Mouse (Mus musculus): ENCODE measurements at regions not wholly inside any gene's neighbourhood (a gene's known extent, or its start where the extent isn't known, plus 50 kb on each side); places are given as distances from the start of the nearest gene placed in this dataset.
A peak's percentile ranks its signal among the peaks of the same experiment; 100 is the strongest.

- no peak for DNase-seq (ENCODE audit: low spot score in 2 of 2)
These were observed 263.5 kb upstream of the 4930535I16Rik start for GRCm38 (mm10) chr4:124181335-124181734.

- no peak for DNase-seq (ENCODE audit: low spot score in 2 of 2)
These were observed 260.7 kb upstream of the 4930535I16Rik start for GRCm38 (mm10) chr4:124178401-124179018.

GRCm38 (mm10) chr4:124175531-124175930 lies 257.7 kb upstream of the 4930535I16Rik start:
- no peak for DNase-seq (ENCODE audit: low spot score in 2 of 2)

GRCm38 (mm10) chr4:124154627-124155026 lies 236.8 kb upstream of the 4930535I16Rik start:
- no peak for DNase-seq (ENCODE audit: low spot score in 2 of 2)

GRCm38 (mm10) chr4:124149771-124150451 lies 232.1 kb upstream of the 4930535I16Rik start:
- no peak for DNase-seq (ENCODE audit: low spot score in 2 of 2)

- no peak for DNase-seq (ENCODE audit: low spot score in 2 of 2)
These were observed 231.2 kb upstream of the 4930535I16Rik start for GRCm38 (mm10) chr4:124149037-124149436.

- no peak for DNase-seq (ENCODE audit: low spot score in 2 of 2)
These were observed 229.5 kb upstream of the 4930535I16Rik start for GRCm38 (mm10) chr4:124147276-124147675.

- DNase-seq (ENCODE audit: low spot score in 2 of 2), result no peak
These were observed 228.3 kb upstream of the 4930535I16Rik start for GRCm38 (mm10) chr4:124146135-124146534.

- no peak for DNase-seq (ENCODE audit: low spot score in 2 of 2)
These were observed 225.8 kb upstream of the 4930535I16Rik start for GRCm38 (mm10) chr4:124143630-124144029.

- no peak for DNase-seq (ENCODE audit: low spot score in 2 of 2)
These were observed 225.4 kb upstream of the 4930535I16Rik start for GRCm38 (mm10) chr4:124143226-124143625.

- peak; percentile 47 to 78 for DNase-seq (ENCODE audit: low spot score in 2 of 2)
These were observed 224.3 kb upstream of the 4930535I16Rik start for GRCm38 (mm10) chr4:124142083-124142482.

GRCm38 (mm10) chr4:124135165-124135470 lies 217.3 kb upstream of the 4930535I16Rik start:
- DNase-seq (ENCODE audit: low spot score in 2 of 2), result no peak

- DNase-seq (ENCODE audit: low spot score in 2 of 2), result no peak
These were observed 216.7 kb upstream of the 4930535I16Rik start for GRCm38 (mm10) chr4:124134341-124135164.

- DNase-seq (ENCODE audit: low spot score in 2 of 2), result peak in 1 of 2 experiments; percentile 23
These were observed 213.1 kb upstream of the 4930535I16Rik start for GRCm38 (mm10) chr4:124130946-124131345.

GRCm38 (mm10) chr4:124126258-124126657 lies 208.4 kb upstream of the 4930535I16Rik start:
- DNase-seq (ENCODE audit: low spot score in 2 of 2), result no peak

- DNase-seq (ENCODE audit: low spot score in 2 of 2), result no peak
These were observed 202.5 kb upstream of the 4930535I16Rik start for GRCm38 (mm10) chr4:124120334-124120733.

- DNase-seq (ENCODE audit: low spot score in 2 of 2), result no peak
These were observed 196.1 kb upstream of the 4930535I16Rik start for GRCm38 (mm10) chr4:124113856-124114345.

GRCm38 (mm10) chr4:124110705-124111104 lies 192.9 kb upstream of the 4930535I16Rik start:
- peak in 1 of 2 experiments; percentile 28 for DNase-seq (ENCODE audit: low spot score in 2 of 2)

- no peak for DNase-seq (ENCODE audit: low spot score in 2 of 2)
These were observed 191.5 kb upstream of the 4930535I16Rik start for GRCm38 (mm10) chr4:124109371-124109770.

GRCm38 (mm10) chr4:124102684-124103083 lies 184.9 kb upstream of the 4930535I16Rik start:
- peak; percentile 6 to 43 for DNase-seq (ENCODE audit: low spot score in 2 of 2)

GRCm38 (mm10) chr4:124086801-124087200 lies 169.0 kb upstream of the 4930535I16Rik start:
- DNase-seq (ENCODE audit: low spot score in 2 of 2), result no peak

GRCm38 (mm10) chr4:124086254-124086653 lies 168.4 kb upstream of the 4930535I16Rik start:
- no peak for DNase-seq (ENCODE audit: low spot score in 2 of 2)
